ENCODE assay signal across 8 mouse cellular contexts in genomic region chr7:25246759-25247137, GRCm38 (mm10). TPM values are rescaled to one million over a fixed set of nuclear protein-coding genes. Genes with fewer than 3 reads are reported as not detected.
DNase-seq lines count a peak whose midpoint lies in the region; ATAC-seq lines count a peak whose summit lies in the region.

No protein-coding gene starts in this region.

- no peaks in the 10 kb centered on the region for H3K9me3 ChIP-seq in embryonic facial prominence, embryonic 14.5 days (ENCODE audit: control insufficient read depth, low read length)
- no peaks in the 10 kb centered on the region for H3K9me3 ChIP-seq in intestine, embryonic 16.5 days (ENCODE audit: control insufficient read depth, low read length)
- no peaks in the 10 kb centered on the region for H3K9me3 ChIP-seq in neural tube, embryonic 13.5 days

- H3K27ac ChIP-seq in embryonic facial prominence, embryonic 14.5 days (replicated peaks; ENCODE audit: low read depth, low read length), result peak overlapping the region; percentile 99
- H3K27ac ChIP-seq in intestine, embryonic 16.5 days (ENCODE audit: low read length), result peak overlapping the region; percentile 60
- H3K27ac ChIP-seq in neural tube, embryonic 13.5 days (replicated peaks), result peak overlapping the region; percentile 92

- ATAC-seq in embryonic facial prominence, embryonic 14.5 days (ENCODE audit: low read depth), result no peak
- ATAC-seq in intestine, embryonic 16.5 days, result no peak
- no peak for ATAC-seq in neural tube, embryonic 13.5 days (ENCODE audit: low read depth)
- ATAC-seq in activated CD4-positive, CD25-positive, alpha-beta regulatory T cell, adult 4 months, result no peak

- H3K27me3 ChIP-seq in embryonic facial prominence, embryonic 14.5 days (replicated peaks; ENCODE audit: control insufficient read depth, insufficient read depth, low read length), result no peaks in the 10 kb centered on the region
- H3K27me3 ChIP-seq in intestine, embryonic 16.5 days (replicated peaks; ENCODE audit: control insufficient read depth, insufficient read depth, low read length), result no peaks in the 10 kb centered on the region
- H3K27me3 ChIP-seq in neural tube, embryonic 13.5 days, result no peaks in the 10 kb centered on the region

- WGBS in embryonic facial prominence, embryonic 14.5 days, result 31% methylated on average over 4 of the region's 4 CpGs
- 39% methylated on average over 4 of the region's 4 CpGs for WGBS in intestine, embryonic 16.5 days
- WGBS in neural tube, embryonic 13.5 days, result 55% methylated on average over 4 of the region's 4 CpGs

- H3K9ac ChIP-seq in embryonic facial prominence, embryonic 14.5 days (ENCODE audit: low read depth, low read length), result peak overlapping the region; percentile 97
- H3K9ac ChIP-seq in intestine, embryonic 16.5 days (ENCODE audit: low read depth, low read length), result peak overlapping the region; percentile 95
- peak overlapping the region; percentile 84 for H3K9ac ChIP-seq in neural tube, embryonic 13.5 days

- DNase-seq in left cerebral cortex, postnatal 4 days, result peak; percentile 43
- no peak for DNase-seq in left cerebral cortex, adult 11 months (ENCODE audit: low spot score)
- DNase-seq in embryonic facial prominence, embryonic 14.5 days (ENCODE audit: low spot score), result peak; percentile 35
- no peak for DNase-seq in embryo, embryonic 10 days (ENCODE audit: low spot score)
- no peak for DNase-seq in testis, postnatal 10 days (ENCODE audit: low spot score)

- H3K4me1 ChIP-seq in embryonic facial prominence, embryonic 14.5 days (ENCODE audit: control insufficient read depth, insufficient read depth, low read length), result peaks cover 25% of the 10 kb centered on the region
- peaks cover 32% of the 10 kb centered on the region for H3K4me1 ChIP-seq in intestine, embryonic 16.5 days (ENCODE audit: control insufficient read depth, insufficient read depth, low read length)
- H3K4me1 ChIP-seq in neural tube, embryonic 13.5 days (replicated peaks), result peaks cover 59% of the 10 kb centered on the region

- peak overlapping the region; percentile 93 for H3K4me3 ChIP-seq in embryonic facial prominence, embryonic 14.5 days (ENCODE audit: low read depth, low read length)
- peak overlapping the region; percentile 91 for H3K4me3 ChIP-seq in intestine, embryonic 16.5 days (ENCODE audit: low read length)
- peak overlapping the region; percentile 78 for H3K4me3 ChIP-seq in neural tube, embryonic 13.5 days

- intact Hi-C loops in left cerebral cortex, postnatal 4 days (cut with DNase I), result no loop called here

- peaks cover 48% of the 10 kb centered on the region for H3K36me3 ChIP-seq in embryonic facial prominence, embryonic 14.5 days (ENCODE audit: control insufficient read depth, insufficient read depth, low read length)
- H3K36me3 ChIP-seq in intestine, embryonic 16.5 days (ENCODE audit: control insufficient read depth, insufficient read depth, low read length), result peaks cover 14% of the 10 kb centered on the region; the same call in 1 of the 2 replicates
- H3K36me3 ChIP-seq in neural tube, embryonic 13.5 days, result peaks cover 17% of the 10 kb centered on the region

- peak overlapping the region; percentile 66 for H3K4me2 ChIP-seq in embryonic facial prominence, embryonic 14.5 days (ENCODE audit: low read depth, low read length)
- peak overlapping the region; percentile 90 for H3K4me2 ChIP-seq in intestine, embryonic 16.5 days (ENCODE audit: low read depth, low read length)
- H3K4me2 ChIP-seq in neural tube, embryonic 13.5 days, result peak overlapping the region; percentile 99

RNA-seq across cellular contexts. Expression of gene Erf, which starts 3.8 kb away (rescaled TPM):
- total RNA-seq in left cerebral cortex, postnatal 4 days (2021), result 10 to 100 TPM; 29.4 to 36.1 TPM
- 23.3 and 26.0 TPM in 2 replicates for polyA plus RNA-seq in embryonic facial prominence, embryonic 14.5 days (2014; fragmentation: Nextera tagmentation; extraction: Ambion mirVana)
- 6.6 and 7.9 TPM in 2 replicates for polyA plus RNA-seq in intestine, embryonic 16.5 days (2015; fragmentation: Nextera tagmentation; extraction: Ambion mirVana)
- 4.9 and 8.0 TPM in 2 replicates for polyA plus RNA-seq in neural tube, embryonic 13.5 days (2015; fragmentation: Nextera tagmentation; extraction: Ambion mirVana)
- polyA plus RNA-seq in activated CD4-positive, CD25-positive, alpha-beta regulatory T cell, adult 4 months (2017; shearing (Covaris generic)), result under 1 TPM; 0.28 to 0.38 TPM

RNA-seq across cellular contexts. Expression of gene Gsk3a, which starts 9.1 kb away (rescaled TPM):
- total RNA-seq in left cerebral cortex, postnatal 4 days (2021), result 100 to 1,000 TPM; 195 to 197 TPM
- 14.3 and 14.8 TPM in 2 replicates for polyA plus RNA-seq in embryonic facial prominence, embryonic 14.5 days (2014; fragmentation: Nextera tagmentation; extraction: Ambion mirVana)
- polyA plus RNA-seq in intestine, embryonic 16.5 days (2015; fragmentation: Nextera tagmentation; extraction: Ambion mirVana), result 4.0 and 5.9 TPM in 2 replicates
- polyA plus RNA-seq in neural tube, embryonic 13.5 days (2015; fragmentation: Nextera tagmentation; extraction: Ambion mirVana), result 16.5 and 16.8 TPM in 2 replicates
- 1 to 10 TPM; 8.9 to 9.8 TPM for polyA plus RNA-seq in activated CD4-positive, CD25-positive, alpha-beta regulatory T cell, adult 4 months (2017; shearing (Covaris generic))

RNA-seq across cellular contexts. Expression of gene Cic, which starts 20.8 kb away (rescaled TPM):
- 100 to 1,000 TPM; 324 to 333 TPM for total RNA-seq in left cerebral cortex, postnatal 4 days (2021)
- 48.8 and 49.0 TPM in 2 replicates for polyA plus RNA-seq in embryonic facial prominence, embryonic 14.5 days (2014; fragmentation: Nextera tagmentation; extraction: Ambion mirVana)
- 17.3 and 19.9 TPM in 2 replicates for polyA plus RNA-seq in intestine, embryonic 16.5 days (2015; fragmentation: Nextera tagmentation; extraction: Ambion mirVana)
- 40.2 and 43.4 TPM in 2 replicates for polyA plus RNA-seq in neural tube, embryonic 13.5 days (2015; fragmentation: Nextera tagmentation; extraction: Ambion mirVana)
- polyA plus RNA-seq in activated CD4-positive, CD25-positive, alpha-beta regulatory T cell, adult 4 months (2017; shearing (Covaris generic)), result 10 to 100 TPM; 23.2 to 26.0 TPM

RNA-seq across cellular contexts. Expression of gene Zfp526, which starts 25.5 kb away (rescaled TPM):
- 1 to 10 TPM; 6.5 to 7.8 TPM for total RNA-seq in left cerebral cortex, postnatal 4 days (2021)
- 4.1 and 4.4 TPM in 2 replicates for polyA plus RNA-seq in embryonic facial prominence, embryonic 14.5 days (2014; fragmentation: Nextera tagmentation; extraction: Ambion mirVana)
- polyA plus RNA-seq in intestine, embryonic 16.5 days (2015; fragmentation: Nextera tagmentation; extraction: Ambion mirVana), result 1.9 and 2.3 TPM in 2 replicates
- 2.0 and 2.1 TPM in 2 replicates for polyA plus RNA-seq in neural tube, embryonic 13.5 days (2015; fragmentation: Nextera tagmentation; extraction: Ambion mirVana)
- 1 to 10 TPM; 2.6 to 4.0 TPM for polyA plus RNA-seq in activated CD4-positive, CD25-positive, alpha-beta regulatory T cell, adult 4 months (2017; shearing (Covaris generic))

RNA-seq across cellular contexts. Expression of gene Dedd2, which starts 26.3 kb away (rescaled TPM):
- 10 to 100 TPM; 15.1 to 16.8 TPM for total RNA-seq in left cerebral cortex, postnatal 4 days (2021)
- polyA plus RNA-seq in embryonic facial prominence, embryonic 14.5 days (2014; fragmentation: Nextera tagmentation; extraction: Ambion mirVana), result 8.3 and 9.4 TPM in 2 replicates
- polyA plus RNA-seq in intestine, embryonic 16.5 days (2015; fragmentation: Nextera tagmentation; extraction: Ambion mirVana), result 11.3 and 11.9 TPM in 2 replicates
- 16.6 and 17.7 TPM in 2 replicates for polyA plus RNA-seq in neural tube, embryonic 13.5 days (2015; fragmentation: Nextera tagmentation; extraction: Ambion mirVana)
- 10 to 100 TPM; 26.7 to 31.8 TPM for polyA plus RNA-seq in activated CD4-positive, CD25-positive, alpha-beta regulatory T cell, adult 4 months (2017; shearing (Covaris generic))

Comparison
In these comparisons a context has a peak if more than half of its experiments do, and no peak if none do; other contexts are left out.
1. DNase-seq: peak in left cerebral cortex, postnatal 4 days (single experiment) and embryonic facial prominence, embryonic 14.5 days (single experiment); none in left cerebral cortex, adult 11 months (single experiment), embryo, embryonic 10 days (single experiment) and testis, postnatal 10 days (single experiment).
2. Peak in every context shown above with its lines, with median percentiles within 50 percentile points of each other: H3K27ac ChIP-seq, H3K4me2 ChIP-seq, H3K4me3 ChIP-seq and H3K9ac ChIP-seq.